Mouse (Mus musculus) ES-E14 (cell line): ENCODE measurements around the gene Gramd1b.

Experiments
- CHD2 ChIP-seq: IDR thresholded peaks from 2 replicates; pipeline ENCODE4 v1.6.1; 2014; ENCODE audit warnings: mild to moderate bottlenecking, low read depth, low read length, inconsistent platforms
- ZNF384 ChIP-seq: IDR thresholded peaks from 2 replicates; pipeline ENCODE4 v1.6.1; 2012; ENCODE audit warnings: low read depth, low read length, inconsistent platforms

DNA sequence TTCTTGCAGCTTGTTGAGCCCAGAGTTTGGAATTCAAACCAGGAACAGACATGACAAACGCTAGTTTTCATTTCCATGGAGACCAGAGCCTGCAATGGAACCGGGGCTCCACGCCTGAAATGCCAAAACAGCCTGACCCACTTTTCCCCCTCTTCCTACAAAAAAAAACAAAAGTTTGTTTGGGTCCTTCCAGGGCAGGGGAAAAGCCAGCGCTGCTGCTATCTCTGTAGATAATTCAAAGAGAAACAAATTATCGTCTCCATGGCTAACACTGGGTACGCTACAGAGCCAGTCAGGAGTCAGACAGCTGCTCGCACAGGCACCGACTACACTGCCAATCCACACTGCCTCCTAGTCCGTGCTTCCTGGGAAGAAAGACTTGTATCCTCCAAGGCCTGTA is 191.6 kb downstream of the Gramd1b start:
- TF ChIP-seq CHD2 (no peak), ZNF384 (no peak)
